Mouse (Mus musculus) testis, adult 2 months (tissue): ENCODE measurements at regions not wholly inside any gene's neighbourhood (a gene's known extent, or its start where the extent isn't known, plus 50 kb on each side); places are given as distances from the start of the nearest gene placed in this dataset.

Experiments
- H3K27ac ChIP-seq: fragments of 200-500 bp; 2 replicates; pipeline ENCODE4 v1.5.1; 2012; ENCODE audit warnings: low read depth, low read length; ENCODE audit not compliant: control insufficient read depth, insufficient read depth
- H3K27me3 ChIP-seq: fragments of 200-500 bp; 2 replicates; pipeline ENCODE4 v1.6.1; 2012; ENCODE audit warnings: mild to moderate bottlenecking, low read length, moderate library complexity; ENCODE audit not compliant: control insufficient read depth, insufficient read depth
- H3K36me3 ChIP-seq: fragments of 200-500 bp; 2 replicates; pipeline ENCODE4 v1.6.1; 2012; ENCODE audit warnings: mild to moderate bottlenecking, low read length; ENCODE audit not compliant: control insufficient read depth, insufficient read depth
- H3K4me1 ChIP-seq: fragments of 200-500 bp; 2 replicates; pipeline ENCODE4 v1.6.1; 2012; ENCODE audit warnings: low read length; ENCODE audit not compliant: control insufficient read depth, insufficient read depth
- H3K4me3 ChIP-seq: fragments of 200-500 bp; 2 replicates; pipeline ENCODE4 v1.5.1; 2012; ENCODE audit warnings: low read depth, mild to moderate bottlenecking, low read length, moderate library complexity, mixed read lengths; ENCODE audit not compliant: control insufficient read depth
- CTCF ChIP-seq: fragments of 200-500 bp; IDR thresholded peaks from 2 replicates; pipeline ENCODE4 v1.5.1; 2012; ENCODE audit warnings: low read depth, mild to moderate bottlenecking, inconsistent platforms, low read length, moderate library complexity; ENCODE audit not compliant: control insufficient read depth, insufficient read depth, insufficient replicate concordance
- POLR2A ChIP-seq: fragments of 200-500 bp; IDR thresholded peaks from 2 replicates; pipeline ENCODE4 v1.6.1; 2012; ENCODE audit warnings: low read depth, mild to moderate bottlenecking, inconsistent platforms, low read length, moderate library complexity; ENCODE audit not compliant: control insufficient read depth

DNA sequence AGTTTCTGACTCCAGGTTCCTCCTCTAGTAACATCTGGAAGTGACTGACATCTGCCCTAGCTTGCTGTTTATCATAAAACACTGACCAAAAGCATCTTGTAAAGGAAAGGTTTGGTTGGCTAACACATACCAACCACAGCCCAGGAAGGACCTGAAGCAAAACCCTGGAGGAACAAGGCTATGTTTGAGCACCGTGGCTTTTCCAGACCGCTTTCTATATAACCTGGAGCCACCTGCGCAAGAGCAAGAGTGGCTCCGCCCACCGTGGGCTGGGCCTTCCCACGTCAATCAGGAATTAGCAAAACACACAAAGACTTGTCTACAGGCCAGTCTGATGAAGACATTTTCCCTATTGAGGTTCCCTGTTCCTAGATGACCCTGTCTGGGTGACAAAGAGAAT is 177.5 kb upstream of the Dapk1 start:
- H3K4me1 ChIP-seq: peaks cover 4% of the 10 kb centered on the region; the same call in 1 of the 2 replicates
- no peak overlapping the region for H3K27ac ChIP-seq
- no peak overlapping the region for H3K4me3 ChIP-seq
- TF ChIP-seq CTCF (no peak), POLR2A (no peak)
- no peaks in the 10 kb centered on the region for H3K36me3 ChIP-seq
- H3K27me3 ChIP-seq: no peaks in the 10 kb centered on the region

DNA sequence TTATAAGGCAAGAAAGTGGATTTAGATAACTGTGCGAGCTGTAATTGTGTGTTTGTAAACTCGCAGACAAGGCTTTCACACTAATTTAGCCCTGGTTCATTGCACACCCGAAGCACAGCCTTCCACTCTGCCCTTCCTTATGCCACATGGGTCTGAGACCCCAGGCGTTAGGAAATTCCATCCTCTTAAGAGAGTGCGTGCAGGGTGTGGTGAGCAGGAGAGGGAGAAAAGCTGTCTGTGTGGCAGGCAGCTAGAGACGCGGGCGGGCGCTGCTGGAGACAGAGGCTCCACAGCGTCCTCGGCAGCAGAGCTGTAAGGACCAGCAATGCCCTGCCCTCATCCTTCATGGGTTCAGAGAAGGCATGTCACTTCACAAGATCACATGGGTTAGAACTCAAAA is 176.6 kb upstream of the Dapk1 start:
- Histone ChIP-seq H3K36me3 (no peaks in the 10 kb centered on the region), H3K27me3 (no peaks in the 10 kb centered on the region), H3K4me3 (no peak overlapping the region), H3K4me1 (peaks cover 4% of the 10 kb centered on the region; the same call in 1 of the 2 replicates), H3K27ac (no peak overlapping the region)
- TF ChIP-seq CTCF (no peak), POLR2A (no peak)

DNA sequence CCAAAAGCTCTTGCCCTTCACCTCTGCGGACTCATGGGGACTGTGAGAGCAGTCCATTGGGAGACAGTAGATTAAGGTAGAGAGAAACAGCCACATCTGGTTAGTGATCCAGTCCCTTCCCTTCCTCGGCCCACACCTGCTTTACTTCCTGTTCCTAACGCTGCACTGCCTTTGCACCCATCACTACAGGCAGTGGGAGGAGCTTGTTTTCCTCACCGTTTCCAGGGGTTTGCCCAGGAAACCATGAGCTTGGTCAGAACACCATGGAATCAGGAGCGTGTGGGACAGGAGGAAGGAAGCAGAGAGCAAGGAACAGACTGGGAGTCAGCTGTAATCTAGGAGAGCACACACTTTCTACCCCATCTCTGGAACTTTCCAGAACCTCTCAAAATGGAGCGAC is 176.2 kb upstream of the Dapk1 start:
- no peaks in the 10 kb centered on the region for H3K36me3 ChIP-seq
- no peak overlapping the region for H3K27ac ChIP-seq
- H3K4me1 ChIP-seq: peaks cover 4% of the 10 kb centered on the region; the same call in 1 of the 2 replicates
- H3K27me3 ChIP-seq: no peaks in the 10 kb centered on the region
- H3K4me3 ChIP-seq: no peak overlapping the region
- no peak for TF ChIP-seq CTCF
- no peak for TF ChIP-seq POLR2A

DNA sequence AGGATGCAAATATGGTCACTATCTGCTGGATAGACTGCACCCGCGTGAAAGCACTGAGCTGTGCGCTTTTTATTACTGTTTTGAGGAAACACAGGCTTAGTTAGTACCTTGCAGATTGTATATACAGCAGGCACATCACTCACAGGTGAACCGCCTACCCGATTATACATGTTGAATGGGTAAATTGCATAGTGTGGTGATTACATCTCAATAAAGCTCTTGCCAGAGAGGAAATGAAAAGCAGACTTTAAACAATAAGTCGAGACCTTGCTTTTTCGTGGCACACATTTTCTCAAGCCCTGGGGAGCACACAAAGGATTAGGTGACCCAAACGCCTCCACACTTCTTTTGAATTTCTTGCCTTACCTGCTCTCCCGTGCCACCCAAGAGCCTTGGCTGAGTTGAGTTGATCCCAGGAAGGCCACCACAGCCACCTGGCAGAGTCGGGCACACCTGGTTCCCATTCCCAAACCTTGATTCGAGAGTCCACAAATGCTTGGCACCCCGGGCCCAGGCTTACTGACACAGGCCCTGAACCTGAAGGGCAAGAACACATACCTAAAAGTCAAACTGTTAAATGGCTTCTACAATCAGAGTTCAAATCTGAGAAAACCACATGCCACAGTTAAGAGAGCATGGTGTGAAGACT is 175.4 kb upstream of the Dapk1 start:
- Histone ChIP-seq H3K36me3 (no peaks in the 10 kb centered on the region), H3K27ac (no peak overlapping the region), H3K4me3 (no peak overlapping the region), H3K27me3 (no peaks in the 10 kb centered on the region), H3K4me1 (peaks cover 4% of the 10 kb centered on the region; the same call in 1 of the 2 replicates)
- no peak for TF ChIP-seq CTCF
- TF ChIP-seq POLR2A: no peak

DNA sequence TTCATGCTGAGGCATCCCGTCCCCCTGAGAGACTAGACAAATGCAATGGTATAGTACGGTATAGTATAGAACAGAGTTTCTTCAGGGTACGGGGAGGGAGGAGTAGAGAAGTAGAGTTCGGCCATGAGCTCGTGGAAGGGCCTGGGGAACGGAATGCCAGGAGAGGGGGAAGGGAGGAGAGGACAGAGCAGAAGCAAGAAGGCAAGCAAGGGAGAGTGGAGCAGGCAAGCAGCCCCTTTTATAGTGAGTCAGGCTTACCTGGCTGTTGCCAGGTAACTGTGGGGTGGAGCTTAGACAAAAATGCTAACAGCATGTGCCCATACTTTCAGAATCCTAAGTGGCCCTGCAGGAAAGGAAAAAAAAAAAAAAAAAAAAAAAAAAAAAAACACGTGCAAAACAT is 174.7 kb upstream of the Dapk1 start:
- TF ChIP-seq CTCF: no peak
- no peak for TF ChIP-seq POLR2A
- peaks cover 4% of the 10 kb centered on the region; the same call in 1 of the 2 replicates for H3K4me1 ChIP-seq
- no peaks in the 10 kb centered on the region for H3K27me3 ChIP-seq
- H3K27ac ChIP-seq: no peak overlapping the region
- H3K36me3 ChIP-seq: no peaks in the 10 kb centered on the region
- no peak overlapping the region for H3K4me3 ChIP-seq

DNA sequence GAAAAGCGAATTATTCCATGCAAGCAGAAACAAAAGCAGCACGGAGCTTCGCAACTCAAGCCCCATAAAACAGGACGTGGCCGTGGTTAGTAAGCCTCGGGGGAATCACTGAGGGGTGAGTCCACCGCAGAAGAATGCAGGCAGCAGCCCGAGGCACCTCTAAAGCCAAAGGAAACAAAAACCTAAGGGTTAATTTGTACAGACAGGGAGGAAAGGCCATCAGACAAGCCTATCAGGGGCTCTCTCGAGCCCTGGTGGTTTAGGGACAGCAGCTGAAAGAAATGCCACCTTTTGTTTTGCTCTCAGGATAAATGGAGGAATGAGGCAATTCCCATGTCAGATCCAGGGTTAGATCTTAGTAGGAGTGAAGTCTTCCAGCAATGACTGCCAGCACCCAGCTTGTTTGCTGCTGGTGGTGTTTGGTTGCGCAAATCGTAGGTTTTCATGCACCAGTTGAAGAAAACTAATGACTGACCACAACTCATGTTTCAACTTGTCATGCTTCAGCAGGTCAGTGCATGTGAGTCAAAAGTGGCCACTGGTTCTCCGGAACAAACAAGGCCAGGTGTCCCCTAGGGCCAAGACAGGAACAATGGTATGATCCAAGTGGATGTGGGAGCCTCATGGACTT is 173.9 kb upstream of the Dapk1 start:
- Histone ChIP-seq H3K4me1 (peaks cover 4% of the 10 kb centered on the region; the same call in 1 of the 2 replicates), H3K27ac (no peak overlapping the region), H3K4me3 (no peak overlapping the region), H3K36me3 (no peaks in the 10 kb centered on the region), H3K27me3 (no peaks in the 10 kb centered on the region)
- no peak for TF ChIP-seq POLR2A
- no peak for TF ChIP-seq CTCF

DNA sequence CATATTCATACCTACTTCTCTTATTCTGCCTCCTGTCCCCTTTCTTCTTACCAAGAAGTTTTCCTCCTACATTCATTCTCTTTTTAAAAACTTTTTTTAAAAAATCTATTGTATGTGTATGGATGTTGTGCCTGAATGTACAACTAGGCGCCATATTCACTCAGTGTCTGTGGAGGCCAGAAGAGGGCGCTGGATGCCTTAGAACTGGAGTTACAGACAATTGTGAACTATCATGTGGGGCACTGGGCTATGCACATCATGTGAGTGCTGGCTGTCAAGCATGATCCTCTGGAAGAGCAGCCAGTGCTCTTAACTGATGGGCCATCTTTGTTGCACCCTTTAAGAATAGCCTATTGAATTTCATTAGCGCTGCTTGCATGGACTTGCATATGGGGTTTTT is 172.6 kb upstream of the Dapk1 start:
- Histone ChIP-seq H3K4me3 (no peak overlapping the region), H3K36me3 (no peaks in the 10 kb centered on the region), H3K4me1 (peaks cover 4% of the 10 kb centered on the region; the same call in 1 of the 2 replicates), H3K27me3 (no peaks in the 10 kb centered on the region), H3K27ac (no peak overlapping the region)
- TF ChIP-seq CTCF (no peak), POLR2A (no peak)

DNA sequence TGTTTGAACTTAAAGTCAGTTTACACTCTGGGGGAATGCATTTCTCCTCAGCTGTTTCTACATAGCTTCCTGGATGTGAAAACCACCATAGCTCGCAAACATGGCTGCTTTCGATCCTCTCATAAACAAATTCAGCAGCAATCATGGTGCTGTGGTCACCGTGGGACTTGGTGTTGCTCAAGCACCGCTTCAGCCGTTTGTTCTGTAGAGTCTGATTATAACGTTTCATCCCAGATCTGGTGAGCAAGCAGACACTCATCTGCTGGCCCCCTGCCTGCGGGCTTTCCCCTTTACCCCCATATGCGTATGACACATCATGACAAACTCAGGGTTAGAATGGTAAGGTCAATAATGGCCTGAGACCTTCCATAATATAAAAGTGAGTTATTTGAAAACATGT is 170.3 kb upstream of the Dapk1 start:
- no peak for TF ChIP-seq POLR2A
- no peak for TF ChIP-seq CTCF

More for the DNA sequence above, 170.3 kb upstream of the Dapk1 start:
- H3K4me1 ChIP-seq: peaks cover 9% of the 10 kb centered on the region
- no peaks in the 10 kb centered on the region for H3K36me3 ChIP-seq
- no peak overlapping the region for H3K4me3 ChIP-seq
- H3K27ac ChIP-seq: no peak overlapping the region
- no peaks in the 10 kb centered on the region for H3K27me3 ChIP-seq
